Mouse (Mus musculus) thymus, postnatal 25 days (tissue): ENCODE results near the gene Dram1.
"Not testable (repeated sequence)": the region's sequence is repeated elsewhere in the genome, so short reads cannot be mapped to it uniquely, and the experiment has no call there.

Source experiments
- DNase-seq: peaks from one replicate; pipeline ENCODE4 v3.0.0; 2022

Gene Dram1

GRCm38 (mm10) chr10:88385758-88386157, 6.9 kb upstream of the Dram1 start:
- no peak for DNase-seq

GRCm38 (mm10) chr10:88385290-88385689, 6.4 kb upstream of the Dram1 start:
- no peak for DNase-seq

DNA sequence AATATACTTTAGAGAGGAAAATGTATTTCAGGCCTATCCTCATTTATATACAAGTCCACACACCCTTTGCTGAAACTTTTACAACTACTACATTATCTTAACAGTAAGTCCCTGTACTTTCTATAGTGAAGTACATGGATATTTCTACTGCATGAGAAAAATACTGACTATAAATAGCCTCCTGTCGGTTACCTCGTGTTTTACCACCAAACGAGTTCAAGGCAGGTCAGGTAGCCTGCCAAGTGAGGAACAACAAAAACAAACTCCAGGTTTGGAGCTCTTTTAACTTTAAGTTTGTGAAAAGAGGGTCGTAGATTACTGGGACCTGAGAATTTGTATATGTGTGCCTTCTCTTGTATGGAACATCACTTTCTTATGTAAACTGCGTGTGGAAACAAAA, 5.2 kb upstream of the Dram1 start:
- DNase-seq: no peak

DNA sequence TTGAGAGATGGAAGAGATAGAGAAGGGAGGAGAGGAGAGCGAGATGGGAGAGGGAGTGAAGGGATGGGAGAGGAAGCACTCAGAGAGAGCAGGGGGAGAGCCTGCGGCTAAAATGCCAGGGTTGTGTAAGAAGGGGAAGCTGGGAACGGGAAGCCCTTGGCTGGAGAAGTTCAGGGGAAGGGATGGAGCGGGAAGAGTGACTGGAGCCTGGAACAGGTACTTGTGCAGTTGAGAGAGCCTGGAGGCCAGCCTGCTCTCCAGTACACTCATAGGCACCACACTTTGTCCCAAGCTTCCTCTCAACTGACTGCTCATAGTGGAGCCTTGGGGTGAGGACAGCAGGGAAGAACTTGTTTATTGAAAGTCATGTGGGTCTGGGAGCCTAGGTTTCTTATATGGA, 4.6 kb upstream of the Dram1 start:
- no peak for DNase-seq

- no peak for DNase-seq
Measured at GRCm38 (mm10) chr10:88382009-88382408, 3.1 kb upstream of the Dram1 start.

DNA sequence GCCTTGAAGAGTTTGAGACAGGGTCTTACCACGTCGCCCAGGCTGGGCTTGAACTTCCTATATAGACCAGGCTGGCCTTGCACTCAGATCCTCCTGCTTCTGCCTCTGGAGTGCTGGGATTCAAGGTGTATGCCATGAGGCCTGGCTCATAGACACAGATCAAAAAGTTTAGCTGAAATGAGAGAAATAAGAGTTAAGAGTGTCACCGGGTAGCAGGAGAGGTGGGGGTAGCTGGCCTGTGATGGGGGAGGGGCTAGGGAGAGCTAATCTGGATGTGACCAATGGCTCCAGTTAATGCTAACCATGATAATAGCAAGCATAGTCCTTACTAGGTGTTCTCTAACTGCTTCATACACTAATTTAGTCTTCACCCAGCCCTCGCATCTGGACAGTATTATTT, 2.4 kb upstream of the Dram1 start:
- no peak for DNase-seq

DNA sequence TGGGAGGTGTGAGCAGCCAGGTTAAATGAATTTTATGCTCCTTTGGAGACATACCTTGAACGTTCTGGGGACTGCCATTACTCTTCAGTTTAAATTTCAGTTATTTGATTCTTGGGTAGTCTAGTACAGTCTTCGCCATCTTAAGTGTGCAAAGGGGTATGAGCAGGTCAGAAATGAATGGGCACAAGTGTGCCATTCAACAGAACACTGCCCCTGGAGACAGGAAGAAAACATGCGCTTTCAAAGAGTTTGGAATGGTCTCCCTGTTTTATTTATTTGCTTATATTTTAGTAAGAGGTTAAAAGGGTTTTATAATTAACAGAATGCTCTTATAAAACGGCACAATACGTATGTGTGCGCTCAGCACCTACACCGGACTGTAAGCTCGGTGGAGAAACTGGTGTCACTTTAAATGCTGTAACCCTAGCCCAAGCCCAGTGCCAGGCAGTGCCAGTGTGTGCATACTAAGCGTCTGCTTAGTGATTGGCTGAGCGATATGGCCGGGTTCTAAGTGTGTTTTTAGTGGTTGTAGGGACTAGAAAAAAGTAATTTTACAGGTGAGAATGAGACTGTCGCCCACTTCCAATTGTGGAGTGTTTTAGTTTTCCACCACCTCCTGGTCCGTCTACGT, 1.7 kb upstream of the Dram1 start:
- DNase-seq: no peak

DNA sequence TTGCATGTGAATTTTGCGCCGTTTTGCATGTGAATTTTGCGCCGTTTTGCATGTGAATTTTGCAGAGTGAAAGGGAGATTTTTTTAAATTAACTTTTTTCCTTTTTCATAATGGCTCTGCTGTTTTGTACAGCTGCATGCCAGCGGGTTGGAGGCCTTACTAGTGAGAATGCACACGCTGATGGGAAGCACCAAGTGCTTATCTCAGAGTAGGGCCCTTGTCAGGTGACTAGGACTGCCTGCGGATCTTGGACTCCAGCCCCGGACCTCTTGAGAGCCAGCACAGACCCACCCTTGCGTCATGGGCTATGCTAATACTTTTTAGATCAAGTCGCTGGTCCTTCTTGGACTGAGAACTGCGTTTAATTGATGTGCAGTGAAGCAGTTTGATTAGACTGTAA, 1.1 kb upstream of the Dram1 start:
- DNase-seq: peak; percentile 26

- DNase-seq: no peak
Measured at GRCm38 (mm10) chr10:88377666-88378065, 1.2 kb downstream of the Dram1 start.

- DNase-seq: peak; percentile 88
Measured at GRCm38 (mm10) chr10:88376770-88377169, 2.1 kb downstream of the Dram1 start.

- no peak for DNase-seq
Measured at GRCm38 (mm10) chr10:88374984-88375383, 3.9 kb downstream of the Dram1 start.

- not testable (repeated sequence) for DNase-seq
Measured at GRCm38 (mm10) chr10:88372945-88373344, 5.9 kb downstream of the Dram1 start.

GRCm38 (mm10) chr10:88372436-88372835, 6.4 kb downstream of the Dram1 start:
- DNase-seq: no peak

DNA sequence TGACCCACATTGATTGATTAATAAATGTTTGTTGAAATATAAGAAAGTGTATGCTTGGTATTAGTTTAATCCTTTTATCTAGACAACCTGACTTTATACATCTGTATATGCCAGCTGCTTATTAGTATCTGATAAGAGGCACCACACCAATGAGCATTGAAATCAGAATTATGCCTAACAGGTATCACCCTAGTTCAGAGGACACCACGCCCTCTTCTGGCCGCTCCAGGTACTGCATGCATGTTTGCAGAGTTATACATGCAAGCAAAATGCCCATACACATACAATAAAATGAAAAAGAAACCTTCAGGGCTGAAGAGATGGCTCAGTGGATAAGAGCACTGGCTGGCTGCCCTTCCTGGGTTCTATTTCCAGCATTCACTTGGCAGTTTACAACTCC, 7.1 kb downstream of the Dram1 start:
- peak; percentile 34 for DNase-seq

GRCm38 (mm10) chr10:88369233-88369632, 9.6 kb downstream of the Dram1 start:
- DNase-seq: no peak

DNA sequence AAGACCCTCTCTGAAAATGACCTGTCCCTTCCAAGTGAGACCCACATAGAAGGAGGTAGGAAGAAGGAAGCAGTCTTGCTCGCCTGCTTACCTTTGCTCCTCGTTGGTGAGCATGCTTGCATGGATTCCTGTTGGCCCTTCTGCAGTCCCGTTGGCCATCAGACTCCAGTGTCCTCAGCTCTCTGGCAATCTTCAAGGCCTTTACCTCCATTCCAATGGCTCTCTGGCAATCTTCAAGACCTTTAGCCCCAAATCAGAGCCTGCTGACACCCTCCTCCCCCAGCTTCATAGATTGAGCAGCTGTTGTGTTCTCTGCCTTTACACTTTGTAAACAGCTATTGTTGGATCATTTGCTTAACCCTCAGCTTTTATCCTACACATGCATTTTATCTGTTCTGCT, 14.7 kb downstream of the Dram1 start:
- DNase-seq: no peak

DNA sequence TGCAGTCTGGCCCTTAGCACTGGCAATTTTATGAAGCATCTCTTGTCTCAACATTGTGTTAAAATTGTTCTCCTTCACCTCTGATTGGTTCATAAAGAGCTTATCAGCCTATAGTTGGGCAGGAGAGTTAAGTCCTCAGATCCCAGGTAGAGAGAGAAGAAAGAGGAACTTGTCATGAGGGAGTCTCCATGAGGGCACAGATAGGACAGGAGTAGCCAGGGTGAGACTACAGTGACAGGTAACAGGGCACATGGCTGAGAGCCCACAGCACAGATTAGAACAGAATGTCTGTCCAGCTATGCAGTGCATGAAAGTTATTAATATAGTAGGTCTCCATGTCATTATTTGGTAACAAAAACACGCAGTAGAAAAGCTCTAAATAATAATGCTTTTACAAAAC, 16.7 kb downstream of the Dram1 start:
- DNase-seq: no peak

- peak; percentile 55 for DNase-seq
Measured at GRCm38 (mm10) chr10:88356983-88357559, 21.8 kb downstream of the Dram1 start.

DNA sequence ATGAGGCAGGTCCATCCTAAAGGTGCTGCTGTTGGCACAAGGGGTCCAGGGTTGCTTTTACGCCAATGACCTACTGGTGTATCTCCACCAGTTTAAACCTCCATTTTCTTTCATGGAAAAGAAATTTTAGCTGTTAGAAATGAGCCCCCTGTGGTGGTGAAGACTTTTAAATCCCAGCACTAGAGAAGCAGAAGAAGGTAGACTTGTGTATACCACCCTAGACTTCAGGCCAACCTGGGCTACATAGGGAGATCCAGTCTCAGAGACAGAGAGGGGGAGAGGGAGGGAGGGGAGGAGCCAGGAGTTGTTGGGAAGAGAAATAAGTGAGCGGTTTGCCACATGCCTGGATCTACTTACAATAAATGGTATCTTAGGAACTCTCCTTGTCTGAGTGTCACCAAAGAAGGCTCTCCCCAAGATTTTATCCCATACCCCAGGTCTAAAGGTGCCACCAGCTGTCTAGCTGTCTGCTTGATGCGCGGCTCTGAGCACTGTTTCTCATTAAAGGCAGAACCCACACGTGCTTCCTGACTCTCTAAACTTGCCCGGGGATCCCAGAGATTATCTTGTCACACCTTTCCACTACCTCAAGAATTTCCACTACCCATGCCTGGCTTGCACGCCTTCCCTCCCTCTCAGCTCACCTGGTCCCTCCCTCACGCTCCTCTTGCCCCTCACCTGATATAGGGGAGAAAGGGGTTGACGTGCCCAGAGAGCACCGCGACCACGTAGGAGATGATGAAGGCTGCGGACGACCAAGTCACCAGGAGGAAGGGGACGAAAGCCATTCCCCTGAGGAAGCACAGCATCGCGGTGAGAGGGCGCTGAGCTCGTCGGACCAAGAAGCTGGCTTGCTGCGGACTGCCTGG, 22.5 kb downstream of the Dram1 start:
- DNase-seq: no peak

GRCm38 (mm10) chr10:88354599-88354998, 24.3 kb downstream of the Dram1 start:
- no peak for DNase-seq

- no peak for DNase-seq
Measured at GRCm38 (mm10) chr10:88352549-88352948, 26.3 kb downstream of the Dram1 start.

DNA sequence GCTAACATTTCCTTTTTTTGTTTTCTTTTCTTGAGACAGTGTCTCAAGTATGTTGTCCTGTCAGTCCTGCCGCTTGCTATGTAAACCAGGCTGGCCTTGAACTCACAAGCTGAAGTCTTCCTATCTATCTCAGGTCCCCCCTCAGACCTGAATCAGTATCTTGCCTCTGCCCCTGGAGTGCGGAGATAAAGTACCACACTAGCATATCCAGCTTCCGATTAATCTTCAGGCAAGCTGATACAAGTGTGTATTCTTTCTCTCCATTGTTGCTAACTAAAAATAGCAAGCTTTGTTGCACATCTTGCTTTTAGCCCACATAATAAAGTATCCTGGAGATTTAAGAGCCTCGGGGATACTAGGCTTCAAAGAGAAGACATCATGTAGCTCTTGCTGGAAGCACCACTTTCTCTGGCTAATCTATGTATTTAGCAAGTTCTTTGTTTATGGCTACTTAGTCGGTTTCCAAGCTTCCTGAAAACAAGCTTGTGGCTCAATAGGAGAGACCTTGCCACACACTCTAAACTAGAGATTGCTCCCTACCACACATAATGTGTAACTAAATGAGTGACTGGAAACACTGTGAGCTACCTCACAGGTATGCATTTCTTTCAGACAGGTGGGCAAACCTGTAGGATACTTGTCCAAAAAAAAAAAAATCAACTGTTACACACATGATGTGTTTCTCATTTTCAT, 27.3 kb downstream of the Dram1 start:
- no peak for DNase-seq

- DNase-seq: no peak
Measured at GRCm38 (mm10) chr10:88350687-88351086, 28.2 kb downstream of the Dram1 start.

DNA sequence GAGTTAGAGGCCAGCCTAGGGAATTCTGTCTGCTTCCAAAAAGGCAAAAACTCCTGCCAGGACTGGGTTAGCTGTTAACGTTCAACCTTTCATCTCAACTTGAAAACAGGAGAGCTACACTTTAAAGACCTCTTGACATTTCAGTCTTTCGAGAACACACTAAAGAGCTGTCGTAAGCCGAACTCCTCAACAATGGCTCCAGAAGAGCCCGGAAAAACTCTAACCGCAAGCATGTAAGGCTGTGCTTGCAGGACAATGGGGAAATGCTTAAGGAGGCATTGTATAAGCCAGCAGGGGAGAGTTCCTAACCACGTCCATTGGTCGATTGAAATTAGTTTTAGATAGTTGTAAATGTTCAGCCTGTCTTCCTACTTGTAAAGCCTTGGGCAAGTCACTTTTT, 29.1 kb downstream of the Dram1 start:
- no peak for DNase-seq
